Mouse (Mus musculus): ENCODE results near the gene Mis12.

GRCm38 (mm10) chr11:70980751-70981510 is 38.5 kb upstream of the Mis12 start:
- no peak; a peak in 1 of 4 replicates for TF ChIP-seq POLR2A (IDR thresholded peaks at IDR 0.05; ENCODE audit: control insufficient read depth in 1 of 2, insufficient read depth in 1 of 2, low read depth in 1 of 2, low read length in 2 of 2, poor library complexity in 1 of 2)
- TF ChIP-seq GATA1 (IDR thresholded peaks at IDR 0.05; ENCODE audit: low read depth, low read length) = no peak
- TF ChIP-seq CTCF (IDR thresholded peaks at IDR 0.05 in 2 of 3, conservative IDR thresholded peaks at IDR 0.05 in 1 of 3; ENCODE audit: control insufficient read depth in 1 of 3, insufficient read depth in 1 of 3, low read depth in 2 of 3, low read length in 3 of 3, poor library complexity in 1 of 3, severe bottlenecking in 1 of 3) = no peak
- TF ChIP-seq MAX (IDR thresholded peaks at IDR 0.05; ENCODE audit: low read length) = no peak
- TF ChIP-seq TCF12 (IDR thresholded peaks at IDR 0.05; ENCODE audit: low read depth, low read length) = no peak
- TF ChIP-seq MAZ (IDR thresholded peaks at IDR 0.05; ENCODE audit: low read depth, low read length) = no peak
- no peak for TF ChIP-seq USF1 (IDR thresholded peaks at IDR 0.05; ENCODE audit: low read depth, low read length)
- TF ChIP-seq POLR2AphosphoS2 (IDR thresholded peaks at IDR 0.05; ENCODE audit: low read length) = no peak
- TF ChIP-seq USF2 (IDR thresholded peaks at IDR 0.05; ENCODE audit: borderline replicate concordance in 1 of 2, insufficient read depth in 1 of 2, low read depth in 1 of 2, low read length in 2 of 2) = no peak
- no peak for TF ChIP-seq SMC3 (IDR thresholded peaks at IDR 0.05; ENCODE audit: low read depth, low read length)
- no peak for TF ChIP-seq SIN3A (IDR thresholded peaks at IDR 0.05; ENCODE audit: low read length)
- no peak for TF ChIP-seq MYC (IDR thresholded peaks at IDR 0.05; ENCODE audit: low read depth, low read length)
- TF ChIP-seq HCFC1 (IDR thresholded peaks at IDR 0.05; ENCODE audit: low read depth, low read length) = no peak

All from MEL (cell line).